Mouse (Mus musculus) gastrocnemius, postnatal 14 days (tissue): ENCODE measurements around the gene Aph1a. TPM values are rescaled to one million over a fixed set of nuclear protein-coding genes. Genes with fewer than 3 reads are reported as not detected.

ENCODE experiments used
- DNase-seq: peaks from one replicate; pipeline ENCODE4 v3.0.0; 2021; ENCODE audit warnings: mixed read lengths
- intact Hi-C: fragments of 180-260 bp; cut with DNase I; formaldehyde crosslinking; loops from one replicate; pipeline ENCODE4 v1.15.1; 2025; ENCODE audit warnings: low total_unique reads
- total RNA-seq, 2 experiments: library from RNA; stranded (reverse); gene quantifications; 2 replicates each; pipeline ENCODE4 v1.2.3; 2021

Gene Aph1a
- total RNA-seq, 2 experiments from 2014 or later, result 53.0 to 56.6 TPM

DNA sequence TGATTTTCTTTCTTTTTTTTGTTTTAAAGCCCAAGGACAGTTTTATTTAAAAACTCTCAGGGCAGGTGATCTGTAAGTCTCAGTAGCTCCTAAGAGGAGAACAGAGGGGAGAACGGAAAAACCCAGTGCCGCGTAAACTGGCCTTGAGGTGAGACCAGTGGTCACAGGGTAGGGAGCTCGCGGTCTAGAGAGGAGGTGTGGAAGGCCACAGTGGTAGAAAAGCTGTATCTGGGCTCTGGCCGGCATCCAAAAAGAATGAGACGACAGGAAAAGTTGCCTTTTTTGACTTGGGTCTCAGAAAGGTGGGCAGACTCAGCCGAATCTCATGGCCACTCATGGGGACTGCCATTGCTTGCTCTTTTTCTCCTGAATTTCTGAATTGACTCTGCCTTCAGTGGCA lies 44.4 kb downstream of the Aph1a start:
- intact Hi-C loops, result no loop called here
- no peak for DNase-seq

- intact Hi-C loops, result no loop called here
Observed at GRCm38 (mm10) chr3:95938835-95939234, 45.1 kb downstream of the Aph1a start.

GRCm38 (mm10) chr3:95942749-95943148 lies 49.0 kb downstream of the Aph1a start:
- intact Hi-C loops, result no loop called here
- DNase-seq, result no peak

More at GRCm38 (mm10) chr3:95938835-95939234, 45.1 kb downstream of the Aph1a start:
- DNase-seq, result no peak

DNA sequence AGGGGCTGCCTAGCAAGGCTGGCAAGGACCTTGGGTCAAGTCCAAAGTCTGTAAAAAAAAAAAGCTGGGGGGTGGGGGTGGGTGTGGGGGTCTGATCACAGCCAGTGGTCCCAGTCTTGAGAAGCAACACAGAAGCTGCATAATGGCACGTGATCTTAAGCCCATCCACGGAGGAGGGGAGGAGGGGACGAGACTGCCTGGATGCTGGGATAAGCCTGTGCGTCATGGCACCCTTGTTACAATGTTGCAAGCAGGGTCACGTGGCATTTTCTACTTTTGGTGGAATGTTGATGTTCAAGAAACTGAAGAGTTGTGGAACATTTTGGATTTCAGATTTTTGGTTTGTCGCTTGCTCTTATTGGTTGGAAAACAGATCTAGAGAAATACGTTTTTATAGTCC lies 49.5 kb downstream of the Aph1a start:
- intact Hi-C loops, result no loop called here
- no peak for DNase-seq

DNA sequence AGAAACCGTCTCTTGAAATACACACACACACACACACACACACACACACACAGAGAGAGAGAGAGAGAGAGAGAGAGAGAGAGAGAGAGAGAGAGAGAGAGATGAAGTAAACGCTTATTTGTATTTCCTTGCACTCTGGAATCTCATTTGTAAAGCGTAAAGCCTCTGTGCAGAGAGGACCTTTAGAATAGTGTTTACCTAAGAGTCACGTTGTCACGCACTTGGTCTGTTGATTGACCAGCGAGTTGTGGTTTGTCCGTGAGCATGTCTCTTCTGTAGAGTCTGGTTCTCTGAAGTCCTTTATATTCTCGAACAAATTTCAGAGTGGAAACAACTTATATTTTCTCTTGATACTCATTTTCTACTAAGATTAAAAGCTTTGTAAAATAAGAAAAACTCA lies 51.0 kb downstream of the Aph1a start:
- intact Hi-C loops, result no loop called here
- no peak for DNase-seq

- intact Hi-C loops, result no loop called here
- DNase-seq, result peak; percentile 48
Observed at GRCm38 (mm10) chr3:95945731-95946240, 52.0 kb downstream of the Aph1a start.

Other genes with a start within 250 kb of the Aph1a start
- gene Mcl1, start 235.2 kb upstream of the Aph1a start, total RNA-seq, result 100 to 1,000 TPM in 1 of 2 experiments, 10 to 100 TPM in 1; 98.8 to 124 TPM
- 10 to 100 TPM; 27.1 to 50.8 TPM for gene Adamtsl4, start 206.1 kb upstream of the Aph1a start, total RNA-seq
- gene Ecm1, start 154.4 kb upstream of the Aph1a start, total RNA-seq, result 10 to 100 TPM; 16.7 to 18.5 TPM
- 10 to 100 TPM; 29.0 to 29.6 TPM for gene Tars2, start 133.8 kb upstream of the Aph1a start, total RNA-seq
- 10 to 100 TPM; 29.0 to 29.3 TPM for gene Rprd2, start 75.1 kb upstream of the Aph1a start, total RNA-seq
- gene Prpf3, start 38.1 kb upstream of the Aph1a start, total RNA-seq, result 10 to 100 TPM; 12.2 to 13.9 TPM
- gene Mrps21, start 22.4 kb upstream of the Aph1a start, total RNA-seq, result 100 to 1,000 TPM; 262 to 274 TPM
- gene Ciart, start 11.7 kb upstream of the Aph1a start, total RNA-seq, result 1 to 10 TPM in 1 of 2 experiments, under 1 TPM in 1; 0.90 to 1.7 TPM
- gene BC028528, start 2.0 kb upstream of the Aph1a start, total RNA-seq, result 10 to 100 TPM; 14.2 to 17.0 TPM
- gene Car14, start 10.7 kb downstream of the Aph1a start, total RNA-seq, result 10 to 100 TPM; 39.2 to 64.9 TPM
- gene Anp32e, start 35.3 kb downstream of the Aph1a start, total RNA-seq, result 10 to 100 TPM; 74.2 to 78.4 TPM
- gene Plekho1, start 102.0 kb downstream of the Aph1a start, total RNA-seq, result 10 to 100 TPM; 30.0 to 50.8 TPM
- gene Vps45, start 164.5 kb downstream of the Aph1a start, total RNA-seq, result 10 to 100 TPM; 21.4 to 23.6 TPM
- gene Otud7b, start 210.6 kb downstream of the Aph1a start, total RNA-seq, result 10 to 100 TPM; 44.4 to 44.7 TPM